In genomic region chr2:164004503-164004902, GRCm38 (mm10) we compare ENCODE assay signal across 24 mouse cellular contexts.
"Had no signal": no experiment of that assay in that cellular context is flagged by ENCODE, and none has a peak within 500 bp of the region (broad histone marks: within the 10 kb centered on the region; RNA-seq: fewer than 3 reads in every experiment).

No protein-coding gene starts in this region.

- H3K27me3 ChIP-seq: limb, embryonic 12.5 days; limb, embryonic 15.5 days; liver, embryonic 15.5 days; megakaryocyte, embryonic 14.5 days; midbrain, embryonic 13.5 days; neural tube, embryonic 13.5 days; stomach, embryonic 15.5 days had no signal

- H3K36me3 ChIP-seq: limb, embryonic 15.5 days; neural tube, embryonic 13.5 days; stomach, embryonic 15.5 days had no signal

- H3K27ac ChIP-seq: kidney, postnatal 0 days; limb, embryonic 12.5 days; limb, embryonic 15.5 days; liver, embryonic 15.5 days; midbrain, embryonic 10.5 days; midbrain, embryonic 13.5 days; neural tube, embryonic 13.5 days; stomach, embryonic 15.5 days had no signal

- ATAC-seq: intestine, embryonic 16.5 days; midbrain, embryonic 13.5 days; midbrain, embryonic 16.5 days had no signal

- H3K4me2 ChIP-seq: limb, embryonic 12.5 days; limb, embryonic 15.5 days; liver, embryonic 15.5 days; lung, embryonic 14.5 days; midbrain, embryonic 13.5 days; neural tube, embryonic 13.5 days; stomach, embryonic 15.5 days had no signal

- DNase-seq: kidney, adult 2 months; kidney, postnatal 25 days; left cerebral cortex, postnatal 4 days; lung, embryonic 14.5 days; lung, postnatal 10 days; lung, postnatal 36 days; retina, postnatal 1 day; right cerebral cortex, postnatal 25 days; spleen, adult 18-20 months; thymus, adult 2 months; thymus, postnatal 14 days; thymus, postnatal 4 days had no signal

- H3K4me3 ChIP-seq: limb, embryonic 12.5 days; limb, embryonic 15.5 days; liver, embryonic 15.5 days; megakaryocyte, embryonic 14.5 days; midbrain, embryonic 10.5 days; midbrain, embryonic 13.5 days; myocyte; neural tube, embryonic 13.5 days; stomach, embryonic 15.5 days had no signal

- H3K9ac ChIP-seq: limb, embryonic 12.5 days; limb, embryonic 15.5 days; liver, embryonic 15.5 days; lung, embryonic 14.5 days; midbrain, embryonic 13.5 days; neural tube, embryonic 13.5 days; stomach, embryonic 15.5 days had no signal

- H3K9me3 ChIP-seq: limb, embryonic 12.5 days; limb, embryonic 15.5 days; liver, embryonic 15.5 days; megakaryocyte, embryonic 14.5 days; midbrain, embryonic 10.5 days; midbrain, embryonic 13.5 days; neural tube, embryonic 13.5 days; stomach, embryonic 15.5 days had no signal
